Mouse (Mus musculus): ENCODE data around the gene Mcee. TPM values are rescaled to one million over a fixed set of nuclear protein-coding genes. Genes with fewer than 3 reads are reported as not detected.

The Mcee gene
- polyA plus RNA-seq, 1 experiment from 2014 or later: 31.9 TPM

DNA sequence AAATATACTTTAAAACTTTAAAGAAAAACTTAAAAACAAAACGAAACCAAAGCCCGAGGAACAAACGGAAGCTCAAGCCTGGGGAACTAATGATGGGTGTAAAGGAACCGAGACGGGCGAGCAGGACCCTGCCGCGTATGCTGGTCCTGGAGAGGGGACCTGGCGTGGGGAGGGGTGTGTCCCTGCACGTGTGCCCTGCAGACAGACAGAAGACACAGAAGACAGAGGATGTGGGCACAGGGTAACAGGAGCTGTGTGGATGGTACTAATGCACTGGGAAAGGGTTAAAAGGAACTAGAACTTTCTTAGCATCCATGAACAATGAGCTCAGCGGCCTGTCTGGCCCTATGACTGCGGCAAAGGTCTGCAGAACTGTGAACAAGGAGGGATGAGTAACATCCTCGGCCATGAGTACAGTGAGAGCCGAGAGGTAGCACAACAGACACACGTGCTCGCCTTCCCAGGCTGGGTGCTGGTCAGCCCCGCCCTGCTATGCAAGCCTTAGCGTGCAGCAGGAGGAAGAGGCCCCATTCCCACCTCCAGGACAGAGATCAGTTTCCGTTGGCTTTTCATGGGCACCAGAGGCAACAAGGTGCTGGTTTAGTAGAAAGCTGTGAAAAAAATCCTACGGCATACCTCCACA is 32.3 kb upstream of the Mcee start:
- Histone ChIP-seq H3K4me2 (ENCODE audit: low read length) (no peak overlapping the region), H3K9me3 (ENCODE audit: control insufficient read depth, low read length) (no peaks in the 10 kb centered on the region), H3K4me3 (replicated peaks; ENCODE audit: low read depth, low read length) (no peak overlapping the region), H3K9ac (replicated peaks; ENCODE audit: low read length) (no peak overlapping the region), H3K27ac (replicated peaks; ENCODE audit: low read depth, low read length) (no peak overlapping the region), H3K27me3 (ENCODE audit: control insufficient read depth, insufficient read depth, low read length) (no peaks in the 10 kb centered on the region), H3K36me3 (ENCODE audit: control insufficient read depth, insufficient read depth, low read length) (peaks cover 58% of the 10 kb centered on the region), H3K4me1 (ENCODE audit: control insufficient read depth, insufficient read depth, low read length) (no peaks in the 10 kb centered on the region)
- 91% methylated on average over 20 of the region's 20 CpGs for WGBS
- DNase-seq (no peak), ATAC-seq (ENCODE audit: low FRiP score, low TSS enrichment) (no peak)

DNA sequence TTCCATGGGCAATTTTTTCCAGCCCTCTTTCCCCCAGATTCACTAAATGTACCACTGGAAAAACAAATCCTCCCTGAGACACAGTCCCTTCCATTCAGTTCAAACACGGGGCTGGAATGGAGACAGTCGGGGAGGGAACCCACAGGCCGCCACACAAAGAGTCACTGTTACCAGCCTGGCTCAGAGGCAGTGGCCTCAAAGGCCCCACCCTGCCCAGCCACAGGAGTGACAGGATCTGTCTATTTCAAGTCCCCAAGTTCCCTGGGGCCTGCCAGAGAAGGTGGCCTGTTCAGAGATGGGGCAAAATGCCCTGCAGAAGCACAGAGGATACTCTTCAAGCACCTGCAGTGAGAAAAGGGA is 31.8 kb upstream of the Mcee start:
- ATAC-seq (ENCODE audit: low FRiP score, low TSS enrichment): no peak
- Histone ChIP-seq H3K36me3 (ENCODE audit: control insufficient read depth, insufficient read depth, low read length) (peaks cover 63% of the 10 kb centered on the region), H3K9ac (replicated peaks; ENCODE audit: low read length) (no peak overlapping the region), H3K27me3 (ENCODE audit: control insufficient read depth, insufficient read depth, low read length) (no peaks in the 10 kb centered on the region), H3K9me3 (ENCODE audit: control insufficient read depth, low read length) (no peaks in the 10 kb centered on the region), H3K4me3 (replicated peaks; ENCODE audit: low read depth, low read length) (no peak overlapping the region), H3K4me1 (ENCODE audit: control insufficient read depth, insufficient read depth, low read length) (no peaks in the 10 kb centered on the region), H3K4me2 (ENCODE audit: low read length) (no peak overlapping the region), H3K27ac (replicated peaks; ENCODE audit: low read depth, low read length) (no peak overlapping the region)
- 80% methylated on average over 3 of the region's 3 CpGs for WGBS
- no peak for DNase-seq

DNA sequence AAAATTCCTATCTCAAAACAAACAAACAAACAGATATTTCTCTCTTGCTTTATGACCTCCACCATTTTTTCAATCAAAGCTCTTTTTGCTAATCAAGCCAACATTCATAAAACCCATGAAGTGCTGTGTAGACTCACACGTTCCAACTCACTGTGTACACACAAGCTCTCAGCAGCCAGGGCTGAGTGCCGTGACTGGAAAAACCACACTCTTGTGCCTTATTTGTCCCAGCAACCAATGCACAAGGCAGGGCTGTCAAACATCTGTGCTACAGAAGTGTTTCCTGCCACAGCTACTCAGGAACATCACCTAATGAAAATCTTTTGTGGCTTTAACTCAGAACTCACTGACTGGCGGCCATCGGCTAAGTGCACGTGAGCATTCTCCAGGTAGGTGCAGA is 26.5 kb upstream of the Mcee start:
- H3K9me3 ChIP-seq (ENCODE audit: control insufficient read depth, low read length): no peaks in the 10 kb centered on the region
- peaks cover 75% of the 10 kb centered on the region for H3K36me3 ChIP-seq (ENCODE audit: control insufficient read depth, insufficient read depth, low read length)
- H3K27me3 ChIP-seq (ENCODE audit: control insufficient read depth, insufficient read depth, low read length): no peaks in the 10 kb centered on the region
- H3K4me3 ChIP-seq (replicated peaks; ENCODE audit: low read depth, low read length): no peak overlapping the region
- no peak overlapping the region for H3K27ac ChIP-seq (replicated peaks; ENCODE audit: low read depth, low read length)
- ATAC-seq (ENCODE audit: low FRiP score, low TSS enrichment) (no peak), DNase-seq (no peak)
- WGBS: 91% methylated on average over 5 of the region's 5 CpGs
- H3K4me2 ChIP-seq (ENCODE audit: low read length): no peak overlapping the region
- no peaks in the 10 kb centered on the region for H3K4me1 ChIP-seq (ENCODE audit: control insufficient read depth, insufficient read depth, low read length)
- H3K9ac ChIP-seq (replicated peaks; ENCODE audit: low read length): no peak overlapping the region

DNA sequence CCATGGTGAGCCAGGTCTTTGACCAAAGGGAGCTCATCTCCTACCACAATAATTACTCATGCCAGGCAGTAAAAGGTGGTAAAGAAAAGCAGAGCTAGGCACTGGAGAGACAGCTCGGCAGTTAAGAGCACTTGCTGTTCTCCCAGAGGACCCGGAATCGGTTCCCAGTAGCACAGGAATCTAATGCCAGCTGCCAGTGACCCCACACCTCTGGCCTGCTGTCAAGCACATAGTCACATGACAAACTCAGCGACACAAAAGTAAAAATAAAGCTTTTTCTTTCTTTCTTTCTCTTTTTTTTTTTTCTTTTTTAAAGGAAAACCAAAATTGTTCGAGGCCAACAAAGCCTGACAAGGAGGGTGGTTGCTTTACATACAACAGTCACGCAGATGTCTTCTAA is 22.6 kb upstream of the Mcee start:
- peaks cover 40% of the 10 kb centered on the region for H3K36me3 ChIP-seq (ENCODE audit: control insufficient read depth, insufficient read depth, low read length)
- H3K9ac ChIP-seq (replicated peaks; ENCODE audit: low read length): no peak overlapping the region
- ATAC-seq (ENCODE audit: low FRiP score, low TSS enrichment): no peak
- H3K4me2 ChIP-seq (ENCODE audit: low read length): no peak overlapping the region
- H3K27me3 ChIP-seq (ENCODE audit: control insufficient read depth, insufficient read depth, low read length): no peaks in the 10 kb centered on the region
- H3K9me3 ChIP-seq (ENCODE audit: control insufficient read depth, low read length): no peaks in the 10 kb centered on the region
- no peak overlapping the region for H3K4me3 ChIP-seq (replicated peaks; ENCODE audit: low read depth, low read length)
- no peak for DNase-seq
- no peak overlapping the region for H3K27ac ChIP-seq (replicated peaks; ENCODE audit: low read depth, low read length)
- WGBS: 90% methylated on average over 6 of the region's 6 CpGs
- H3K4me1 ChIP-seq (ENCODE audit: control insufficient read depth, insufficient read depth, low read length): peaks cover 5% of the 10 kb centered on the region

DNA sequence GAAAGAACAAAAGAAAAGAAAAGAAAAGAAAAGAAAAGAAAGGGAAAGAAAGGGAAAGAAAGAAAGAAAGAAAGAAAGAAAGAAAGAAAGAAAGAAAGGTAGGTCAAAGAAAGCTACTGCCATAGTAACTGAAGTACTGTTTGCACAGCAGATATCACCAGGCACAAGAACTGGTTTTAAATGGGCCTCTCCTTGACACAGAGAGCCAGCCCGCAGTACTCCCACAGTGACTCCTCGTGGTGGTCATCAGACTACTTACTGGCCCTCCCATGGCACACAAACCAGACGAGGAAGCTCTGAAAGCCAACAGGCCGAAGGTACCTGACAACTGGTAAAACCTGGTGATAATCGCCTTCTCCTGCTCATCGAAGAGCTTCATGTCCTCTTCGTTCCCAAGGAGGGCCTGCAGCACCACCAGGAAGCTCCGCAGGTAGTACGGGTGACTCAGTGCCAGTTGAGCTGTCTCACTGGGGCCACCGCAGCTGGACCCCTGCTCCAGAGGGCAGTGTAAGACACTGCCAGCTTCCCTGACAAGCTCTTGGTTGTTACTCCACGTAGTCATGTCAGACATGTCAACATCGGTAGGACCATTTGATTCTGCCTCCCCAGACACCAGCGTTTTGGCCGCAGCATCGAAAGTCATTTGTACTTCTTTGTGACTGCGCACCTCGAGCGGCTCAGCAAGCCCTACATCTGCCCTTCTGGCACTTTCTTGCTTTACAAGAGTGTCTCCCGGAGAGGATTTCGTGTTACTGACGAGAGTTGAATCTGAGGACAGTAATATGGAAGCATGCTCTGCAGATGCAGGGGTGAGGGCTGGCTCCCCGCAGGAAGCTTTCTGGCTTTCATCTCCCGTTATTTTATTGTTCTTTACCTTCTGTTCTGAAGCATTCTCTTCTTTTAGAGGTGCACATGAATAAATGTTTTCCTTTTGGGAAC is 20.2 kb upstream of the Mcee start:
- Histone ChIP-seq H3K27me3 (ENCODE audit: control insufficient read depth, insufficient read depth, low read length) (no peaks in the 10 kb centered on the region), H3K4me1 (ENCODE audit: control insufficient read depth, insufficient read depth, low read length) (peaks cover 5% of the 10 kb centered on the region), H3K36me3 (ENCODE audit: control insufficient read depth, insufficient read depth, low read length) (peaks cover 34% of the 10 kb centered on the region), H3K9me3 (ENCODE audit: control insufficient read depth, low read length) (no peaks in the 10 kb centered on the region), H3K4me2 (ENCODE audit: low read length) (no peak overlapping the region), H3K27ac (replicated peaks; ENCODE audit: low read depth, low read length) (no peak overlapping the region), H3K4me3 (replicated peaks; ENCODE audit: low read depth, low read length) (no peak overlapping the region), H3K9ac (replicated peaks; ENCODE audit: low read length) (no peak overlapping the region)
- WGBS: 90% methylated on average over 23 of the region's 23 CpGs
- no peak for DNase-seq
- no peak for ATAC-seq (ENCODE audit: low FRiP score, low TSS enrichment)

DNA sequence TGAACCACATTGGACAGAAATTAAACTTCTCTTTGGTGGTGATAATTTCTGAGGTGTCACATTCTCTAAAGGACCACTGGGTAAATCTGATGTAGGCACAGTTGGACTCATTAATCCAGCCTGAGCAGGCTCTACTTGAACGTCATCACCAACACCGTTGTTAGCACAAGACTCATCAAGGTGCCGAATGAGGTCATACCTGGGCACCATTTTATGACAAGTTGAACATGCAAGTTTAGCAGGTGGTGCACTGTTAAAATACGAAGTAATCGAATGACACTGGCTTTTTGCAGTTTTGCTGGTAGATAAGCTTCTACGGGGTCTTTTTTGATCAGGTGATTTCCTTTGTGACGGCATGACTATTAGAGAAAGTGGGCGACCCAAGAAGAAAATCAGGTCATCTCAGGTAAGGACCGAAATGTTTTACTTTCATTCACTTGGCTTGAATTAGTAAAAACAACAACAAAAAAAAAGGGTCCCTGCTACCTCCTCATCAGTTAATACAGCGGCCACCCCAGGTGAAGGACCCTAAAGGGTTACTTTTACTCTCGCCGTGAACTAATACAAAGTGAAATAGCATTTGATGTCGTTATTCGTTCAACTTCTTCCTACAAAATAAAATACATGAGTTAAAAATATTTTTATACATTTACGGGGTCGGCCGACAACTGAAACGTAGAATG is 19.1 kb upstream of the Mcee start:
- Histone ChIP-seq H3K27me3 (ENCODE audit: control insufficient read depth, insufficient read depth, low read length) (no peaks in the 10 kb centered on the region), H3K4me1 (ENCODE audit: control insufficient read depth, insufficient read depth, low read length) (peaks cover 5% of the 10 kb centered on the region), H3K4me2 (ENCODE audit: low read length) (peak overlapping the region; percentile 56), H3K36me3 (ENCODE audit: control insufficient read depth, insufficient read depth, low read length) (peaks cover 36% of the 10 kb centered on the region), H3K4me3 (replicated peaks; ENCODE audit: low read depth, low read length) (peak overlapping the region; percentile 59), H3K27ac (replicated peaks; ENCODE audit: low read depth, low read length) (peak overlapping the region; percentile 87), H3K9ac (replicated peaks; ENCODE audit: low read length) (peak overlapping the region; percentile 64), H3K9me3 (ENCODE audit: control insufficient read depth, low read length) (no peaks in the 10 kb centered on the region)
- 14% methylated on average over 18 of the region's 18 CpGs for WGBS
- peak; percentile 62; the same call in 1 of the 2 replicates for ATAC-seq (ENCODE audit: low FRiP score, low TSS enrichment)
- peak; percentile 31 for DNase-seq

DNA sequence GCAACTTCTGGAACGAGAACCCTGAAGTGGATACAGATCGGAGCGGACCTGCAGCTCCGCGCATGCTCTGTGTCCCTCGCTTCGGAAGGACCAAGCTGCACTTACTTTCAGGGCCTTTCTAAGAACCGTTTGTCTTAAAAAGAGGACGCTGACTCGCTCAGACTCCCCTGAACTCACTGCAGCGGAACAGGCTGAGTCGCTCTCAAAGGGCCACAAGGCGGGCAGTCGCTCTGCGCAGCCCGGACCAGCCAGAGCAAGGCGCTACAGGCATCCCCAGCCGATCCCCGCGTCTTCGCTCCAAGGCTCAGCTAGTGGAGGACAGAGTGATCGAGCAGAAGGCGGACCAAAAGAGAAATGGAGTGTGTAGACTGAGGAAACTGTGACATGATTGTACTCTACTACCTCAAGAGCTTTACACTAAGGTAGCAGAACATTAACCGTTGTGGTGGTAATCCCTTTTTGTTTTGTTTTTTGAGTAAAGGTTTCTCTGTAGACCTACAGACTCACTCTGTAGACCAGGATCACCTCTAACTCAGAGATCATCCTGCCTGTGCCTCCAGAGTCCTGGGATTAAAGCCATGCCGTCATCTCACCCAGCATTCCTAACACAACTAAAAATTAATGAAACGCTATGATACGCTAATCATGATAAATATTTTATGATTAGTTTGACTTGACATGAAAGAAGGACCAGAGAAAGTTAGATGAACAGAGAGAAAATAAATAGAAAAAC is 18.4 kb upstream of the Mcee start, which contains the start of gene Fan1:
TSS of gene Fan1 (minus strand) at position 266 of the 733 bp plus-strand sequence.
- WGBS: 3% methylated on average over 27 of the region's 27 CpGs
- peak within 1 kb of the TSS; percentile 59 for H3K4me3 ChIP-seq (replicated peaks; ENCODE audit: low read depth, low read length)
- H3K27ac ChIP-seq (replicated peaks; ENCODE audit: low read depth, low read length): peak within 1 kb of the TSS; percentile 87

DNA sequence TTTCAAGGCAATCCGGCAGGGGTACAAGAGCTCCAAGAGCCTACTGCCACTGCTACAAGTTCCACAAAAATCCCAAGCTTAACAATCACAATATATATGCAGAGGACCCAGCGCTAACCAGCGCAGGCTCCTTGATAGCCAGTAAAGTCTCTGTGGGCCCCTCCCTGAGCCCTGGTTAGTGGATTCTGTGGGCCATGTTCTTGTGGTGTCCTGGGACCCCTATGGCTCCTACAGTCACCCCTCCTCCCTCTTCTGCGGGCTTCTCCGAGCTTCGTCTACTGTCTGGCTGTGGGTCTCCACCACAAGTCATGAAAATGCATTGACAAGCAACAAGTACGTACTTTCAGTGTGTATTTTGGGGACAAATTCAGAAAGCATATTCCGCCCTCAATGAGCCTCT is 928 bp upstream of the Mcee start:
- Histone ChIP-seq H3K4me2 (ENCODE audit: low read length) (peak overlapping the region; percentile 77), H3K27ac (replicated peaks; ENCODE audit: low read depth, low read length) (no peak overlapping the region), H3K27me3 (ENCODE audit: control insufficient read depth, insufficient read depth, low read length) (no peaks in the 10 kb centered on the region), H3K4me1 (ENCODE audit: control insufficient read depth, insufficient read depth, low read length) (peaks cover 11% of the 10 kb centered on the region; the same call in 1 of the 2 replicates), H3K9me3 (ENCODE audit: control insufficient read depth, low read length) (no peaks in the 10 kb centered on the region), H3K4me3 (replicated peaks; ENCODE audit: low read depth, low read length) (peak overlapping the region; percentile 67), H3K9ac (replicated peaks; ENCODE audit: low read length) (peak overlapping the region; percentile 76; the same call in 1 of the 2 replicates), H3K36me3 (ENCODE audit: control insufficient read depth, insufficient read depth, low read length) (peaks cover 30% of the 10 kb centered on the region)
- WGBS: 2% methylated on average over 8 of the region's 8 CpGs
- DNase-seq: no peak
- no peak for ATAC-seq (ENCODE audit: low FRiP score, low TSS enrichment)

More for the DNA sequence above, 18.4 kb upstream of the Mcee start, which contains the start of gene Fan1:
- ATAC-seq (ENCODE audit: low FRiP score, low TSS enrichment): peak; percentile 95
- Histone ChIP-seq H3K9me3 (ENCODE audit: control insufficient read depth, low read length) (no peaks in the 10 kb centered on the region), H3K9ac (replicated peaks; ENCODE audit: low read length) (peak within 1 kb of the TSS; percentile 64), H3K36me3 (ENCODE audit: control insufficient read depth, insufficient read depth, low read length) (peaks cover 36% of the 10 kb centered on the region), H3K27me3 (ENCODE audit: control insufficient read depth, insufficient read depth, low read length) (no peaks in the 10 kb centered on the region), H3K4me1 (ENCODE audit: control insufficient read depth, insufficient read depth, low read length) (peaks cover 5% of the 10 kb centered on the region), H3K4me2 (ENCODE audit: low read length) (peak within 1 kb of the TSS; percentile 56)
- DNase-seq: peak; percentile 91
